Mouse (Mus musculus) retina, postnatal 1 day (tissue): ENCODE data around the gene Clip3.

Experiments
- DNase-seq: peaks from one replicate; pipeline ENCODE4 v3.0.0-alpha.2; 2012

Gene Clip3

GRCm38 (mm10) chr7:30328379-30328778 is 36.9 kb downstream of the Clip3 start:
- no peak for DNase-seq

- DNase-seq = peak; percentile 97
Measured at GRCm38 (mm10) chr7:30331887-30332286, 40.4 kb downstream of the Clip3 start.

- no peak for DNase-seq
Measured at GRCm38 (mm10) chr7:30332622-30333259, 41.2 kb downstream of the Clip3 start.

GRCm38 (mm10) chr7:30333436-30333835 is 41.9 kb downstream of the Clip3 start:
- peak; percentile 80 for DNase-seq

DNA sequence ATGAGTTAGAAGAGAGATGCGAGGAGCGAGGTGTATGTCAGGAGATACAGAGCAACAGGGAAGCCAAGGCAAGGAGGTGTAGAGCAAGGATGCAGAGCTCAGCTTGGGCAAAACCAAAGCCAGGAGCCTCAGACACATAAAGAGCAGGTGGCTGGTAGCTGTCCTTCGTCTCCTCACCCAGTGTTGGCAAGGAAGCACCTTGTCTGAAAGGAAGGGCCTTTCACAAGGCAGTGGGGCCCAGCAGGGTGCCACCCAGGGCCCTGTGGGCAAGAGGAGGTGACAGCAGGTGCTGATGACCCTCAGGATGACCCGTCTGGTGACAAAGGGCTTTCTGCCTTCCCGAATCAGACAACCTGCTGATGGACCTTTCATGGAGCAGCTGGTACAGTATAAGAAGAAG is 43.0 kb downstream of the Clip3 start:
- DNase-seq = no peak

DNA sequence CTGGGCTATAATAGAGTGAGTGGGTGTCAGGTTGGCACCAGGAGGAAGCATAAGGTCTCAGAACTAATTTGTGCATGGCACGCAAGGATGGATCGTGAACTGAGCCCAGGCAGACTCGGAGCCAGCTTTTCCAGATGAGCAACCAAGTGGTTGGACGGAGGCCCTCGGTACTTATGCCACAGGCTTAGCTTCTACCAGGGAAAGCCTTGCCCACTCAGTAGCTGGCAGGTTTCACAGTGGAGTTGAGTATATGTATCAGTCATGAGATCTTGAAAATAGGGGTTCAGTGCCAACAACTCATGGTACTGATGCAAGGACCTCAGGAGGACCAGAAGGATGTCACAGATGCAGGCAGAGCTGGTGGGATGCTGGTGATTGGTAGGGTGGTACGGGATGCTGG is 44.2 kb downstream of the Clip3 start:
- no peak for DNase-seq

- DNase-seq = peak; percentile 94
Measured at GRCm38 (mm10) chr7:30336384-30336783, 44.9 kb downstream of the Clip3 start.

DNA sequence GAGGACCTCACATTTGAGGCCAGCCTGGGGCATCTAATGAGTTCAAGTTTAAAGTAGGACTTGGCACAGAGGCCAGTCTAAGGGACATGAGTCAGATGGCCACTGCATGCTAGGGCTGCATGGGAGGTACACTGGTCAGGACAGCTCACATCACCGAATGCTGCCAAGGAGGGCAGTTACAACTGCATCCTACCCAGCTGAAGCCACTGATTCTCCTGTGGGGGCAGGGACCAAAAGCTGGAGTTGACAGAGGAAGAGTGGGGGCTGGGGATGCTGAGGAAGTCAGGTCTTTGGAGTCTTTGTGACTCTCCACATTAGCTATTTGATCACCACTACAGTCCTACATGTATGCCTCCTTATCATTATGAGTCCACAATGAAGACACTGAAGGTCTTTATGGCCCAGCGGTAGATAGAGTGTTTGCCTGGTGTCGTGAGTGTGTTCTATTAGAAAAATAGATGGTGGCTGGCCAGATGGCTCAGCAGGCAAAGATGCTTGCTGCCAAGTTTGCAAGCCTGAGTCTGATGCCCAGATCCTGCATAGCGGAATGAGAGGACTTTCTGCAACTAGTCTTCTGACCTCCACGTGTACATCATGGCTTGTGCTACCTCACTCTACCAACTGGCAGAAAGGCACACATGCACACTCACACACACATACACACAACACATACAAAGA is 48.0 kb downstream of the Clip3 start:
- no peak for DNase-seq

GRCm38 (mm10) chr7:30346635-30347379 is 55.3 kb downstream of the Clip3 start:
- DNase-seq = peak; percentile 77

GRCm38 (mm10) chr7:30347828-30348227 is 56.3 kb downstream of the Clip3 start:
- peak; percentile 87 for DNase-seq

DNA sequence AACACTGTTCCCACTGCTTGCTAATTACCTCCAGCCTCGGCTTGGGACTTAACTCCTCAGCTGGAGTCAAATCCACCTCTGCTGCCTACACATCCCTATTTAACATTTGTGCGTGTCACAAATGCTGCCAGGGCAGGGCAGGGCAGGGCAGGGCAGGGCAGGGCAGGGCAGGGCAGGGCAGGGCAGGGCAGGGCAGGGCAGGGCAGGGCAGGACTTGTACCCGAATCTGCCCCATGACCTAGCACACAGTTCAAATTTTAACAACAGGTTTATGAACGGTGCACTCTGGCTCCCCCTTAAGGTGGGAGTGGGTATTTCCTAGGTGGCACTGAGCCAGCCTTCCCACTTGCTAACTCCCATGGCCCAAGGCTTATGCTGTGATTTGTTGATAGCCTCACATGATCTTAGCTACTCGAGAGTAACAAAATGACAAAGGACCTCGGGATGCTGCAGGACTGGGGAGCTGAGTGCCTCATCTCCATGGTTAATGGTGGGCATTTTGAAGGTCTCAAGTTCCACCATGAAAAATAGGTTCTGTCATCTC is 61.8 kb downstream of the Clip3 start:
- DNase-seq = peak; percentile 92

DNA sequence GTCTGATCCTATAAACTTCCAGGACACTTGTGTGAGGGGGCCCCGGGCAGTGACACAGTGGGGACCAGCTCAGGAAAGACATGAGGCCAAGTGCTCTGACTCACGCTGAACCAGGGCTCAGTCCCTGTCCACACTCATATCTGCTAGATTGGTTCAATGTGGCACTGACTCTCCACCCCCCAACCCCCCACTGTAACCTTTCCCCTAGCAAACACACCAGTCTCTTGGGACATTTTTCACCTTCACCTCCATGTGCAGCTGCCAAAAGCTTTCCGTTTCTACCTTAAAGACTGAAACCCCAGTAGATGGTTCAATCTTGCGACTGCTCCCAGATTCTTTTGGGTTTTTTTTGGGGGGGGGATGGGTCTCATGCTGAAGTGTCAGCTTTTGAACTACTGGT is 62.5 kb downstream of the Clip3 start:
- DNase-seq = peak; percentile 62
